Mouse (Mus musculus) monocyte, adult 2 months (primary cell): ENCODE results near the gene A330070K13Rik.

Experiments
- DNase-seq, 2 experiments: peaks; one replicate each; pipeline ENCODE4 v3.0.0; 2022; ENCODE audit warnings: low spot score in 2 of 2, low read depth in 1 of 2

The A330070K13Rik gene

DNA sequence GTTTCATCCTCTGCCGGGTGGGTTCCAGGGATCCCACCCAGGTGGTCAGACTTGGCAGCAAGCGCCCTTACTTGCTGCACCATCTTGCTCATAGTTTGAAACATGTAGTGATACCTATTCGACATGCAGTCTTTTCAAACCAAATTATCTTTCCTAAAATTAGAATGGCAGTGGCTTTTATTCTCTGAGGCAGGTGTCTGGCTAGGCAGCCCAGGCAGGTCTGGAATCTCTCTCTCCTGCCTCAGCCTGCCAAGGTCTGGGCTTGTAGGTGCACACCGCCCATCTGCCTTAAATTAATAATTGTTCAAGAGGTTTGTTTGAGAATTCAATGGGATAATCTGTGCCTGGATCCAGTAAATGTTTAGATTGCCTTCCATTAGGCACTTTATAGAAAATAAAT lies 53.6 kb downstream of the A330070K13Rik start:
- DNase-seq, result no peak

GRCm38 (mm10) chr5:130329889-130330288 lies 54.5 kb downstream of the A330070K13Rik start:
- DNase-seq, result no peak
